Mouse (Mus musculus): Measurements from ENCODE around the gene Man2a2. TPM values are rescaled to one million over a fixed set of nuclear protein-coding genes. Genes with fewer than 3 reads are reported as not detected.

Man2a2 gene
- polyA plus RNA-seq, 1 experiment from 2014 or later = 8.5 TPM

DNA sequence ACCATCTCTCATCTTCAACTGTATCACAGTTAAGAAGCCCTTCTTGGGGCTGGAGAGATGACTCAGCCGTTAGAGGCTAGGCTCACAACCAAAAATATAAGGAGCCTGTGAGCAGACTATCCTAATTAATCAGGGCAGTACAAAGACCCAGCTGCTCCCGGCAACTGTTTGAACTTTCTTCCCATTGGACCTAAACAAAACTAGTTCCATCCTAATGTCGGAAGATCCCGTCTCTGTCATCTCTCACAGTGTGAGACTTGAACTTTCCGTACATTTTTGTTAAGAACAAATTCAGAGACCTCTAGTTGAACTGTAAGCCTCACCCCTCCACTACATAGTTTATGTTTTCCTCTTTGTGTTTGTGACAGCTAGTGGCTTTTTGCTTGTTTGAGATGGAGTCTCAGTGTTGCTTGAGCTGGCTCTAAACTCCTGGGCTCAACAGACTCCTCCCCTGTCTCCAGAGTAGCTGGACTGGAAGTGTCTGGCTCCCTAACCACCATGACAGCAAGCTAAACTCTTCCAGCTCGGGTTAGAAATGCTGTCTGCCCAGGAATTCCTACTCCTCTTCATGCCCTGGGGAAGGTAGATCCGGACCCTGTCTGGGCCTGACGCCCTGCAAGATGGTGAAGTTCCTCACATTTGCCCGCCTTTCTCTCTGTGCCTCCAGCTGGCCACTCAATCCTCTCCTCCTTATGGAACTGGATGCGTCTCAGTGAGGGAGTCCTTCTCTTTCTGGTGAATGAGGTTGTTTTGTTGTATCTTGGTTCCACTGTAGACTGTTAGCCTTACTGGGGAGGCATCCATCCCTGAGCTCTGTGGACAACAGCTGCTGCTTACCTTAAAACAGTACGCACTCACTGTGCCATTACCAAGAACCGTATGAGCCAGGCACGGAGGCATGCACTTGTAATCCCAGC, 23.2 kb downstream of the Man2a2 start:
- ATAC-seq (peak; percentile 65), DNase-seq (ENCODE audit: low spot score) (peak; percentile 80)
- WGBS = 47% methylated on average over 13 of the region's 13 CpGs

DNA sequence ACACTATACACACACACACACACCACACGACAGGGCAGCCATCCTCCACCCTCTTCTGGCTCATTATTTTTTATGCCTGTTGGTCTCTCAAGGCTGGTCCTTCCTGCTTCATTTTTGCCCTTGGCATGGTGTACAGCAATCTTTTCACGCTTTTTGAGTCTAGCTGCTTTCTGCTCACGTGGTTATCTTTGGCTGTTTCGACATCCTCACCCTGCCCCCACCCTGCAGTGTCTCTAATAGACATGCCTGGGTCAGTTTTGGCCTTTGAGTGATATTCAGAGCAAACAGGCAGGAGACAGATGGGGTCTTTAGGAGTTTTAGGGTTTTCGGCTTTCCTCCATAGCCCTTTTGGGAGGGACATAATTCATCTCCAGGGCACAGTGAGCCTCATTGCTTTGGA, 24.3 kb downstream of the Man2a2 start:
- Histone ChIP-seq H3K4me3 (ENCODE audit: low read depth, low read length) (no peak overlapping the region), H3K9me3 (ENCODE audit: low read length) (no peaks in the 10 kb centered on the region), H3K9ac (replicated peaks; ENCODE audit: low read depth) (no peak overlapping the region), H3K4me2 (replicated peaks; ENCODE audit: low read depth, low read length) (no peak overlapping the region), H3K36me3 (ENCODE audit: insufficient read depth, low read length) (0 out of 2 replicates have a peak, but pooled peaks cover 14% of the 10 kb centered on the region), H3K4me1 (ENCODE audit: insufficient read depth, low read depth, low read length) (peaks cover 6% of the 10 kb centered on the region; the same call in 1 of the 2 replicates), H3K27ac (ENCODE audit: low read length) (0 out of 2 replicates have a peak overlapping the region, but pooled peaks have one; percentile 22), H3K27me3 (replicated peaks; ENCODE audit: insufficient read depth, low read length) (no peaks in the 10 kb centered on the region)
- 69% methylated on average over 5 of the region's 5 CpGs for WGBS
- ATAC-seq = no peak
- no peak for TF ChIP-seq CTCF (IDR thresholded peaks at IDR 0.05)
- TF ChIP-seq EP300 (IDR thresholded peaks at IDR 0.05) = no peak
- no peak for DNase-seq (ENCODE audit: low spot score)

More for the DNA sequence above, 23.2 kb downstream of the Man2a2 start:
- H3K9ac ChIP-seq (replicated peaks; ENCODE audit: low read depth) = no peak overlapping the region
- TF ChIP-seq CTCF (IDR thresholded peaks at IDR 0.05) = no peak
- TF ChIP-seq EP300 (IDR thresholded peaks at IDR 0.05) = no peak
- no peaks in the 10 kb centered on the region for H3K9me3 ChIP-seq (ENCODE audit: low read length)
- no peak overlapping the region for H3K4me2 ChIP-seq (replicated peaks; ENCODE audit: low read depth, low read length)
- peaks cover 14% of the 10 kb centered on the region; the same call in 1 of the 2 replicates for H3K36me3 ChIP-seq (ENCODE audit: insufficient read depth, low read length)
- no peak overlapping the region for H3K4me3 ChIP-seq (ENCODE audit: low read depth, low read length)
- peaks cover 6% of the 10 kb centered on the region; the same call in 1 of the 2 replicates for H3K4me1 ChIP-seq (ENCODE audit: insufficient read depth, low read depth, low read length)
- peak overlapping the region; percentile 48 for H3K27ac ChIP-seq (ENCODE audit: low read length)
- H3K27me3 ChIP-seq (replicated peaks; ENCODE audit: insufficient read depth, low read length) = no peaks in the 10 kb centered on the region

GRCm38 (mm10) chr7:80346173-80346572, 25.0 kb downstream of the Man2a2 start:
- Histone ChIP-seq H3K9ac (replicated peaks; ENCODE audit: low read depth) (no peak overlapping the region), H3K27ac (ENCODE audit: low read length) (no peak overlapping the region), H3K4me1 (ENCODE audit: insufficient read depth, low read depth, low read length) (peaks cover 6% of the 10 kb centered on the region; the same call in 1 of the 2 replicates), H3K9me3 (ENCODE audit: low read length) (no peaks in the 10 kb centered on the region), H3K4me2 (replicated peaks; ENCODE audit: low read depth, low read length) (no peak overlapping the region), H3K4me3 (ENCODE audit: low read depth, low read length) (no peak overlapping the region), H3K36me3 (ENCODE audit: insufficient read depth, low read length) (0 out of 2 replicates have a peak, but pooled peaks cover 11% of the 10 kb centered on the region), H3K27me3 (replicated peaks; ENCODE audit: insufficient read depth, low read length) (no peaks in the 10 kb centered on the region)
- DNase-seq (ENCODE audit: low spot score) (no peak), ATAC-seq (no peak)
- TF ChIP-seq EP300 (IDR thresholded peaks at IDR 0.05) = no peak
- TF ChIP-seq CTCF (IDR thresholded peaks at IDR 0.05) = no peak
- 86% methylated on average over 9 of the region's 9 CpGs for WGBS

DNA sequence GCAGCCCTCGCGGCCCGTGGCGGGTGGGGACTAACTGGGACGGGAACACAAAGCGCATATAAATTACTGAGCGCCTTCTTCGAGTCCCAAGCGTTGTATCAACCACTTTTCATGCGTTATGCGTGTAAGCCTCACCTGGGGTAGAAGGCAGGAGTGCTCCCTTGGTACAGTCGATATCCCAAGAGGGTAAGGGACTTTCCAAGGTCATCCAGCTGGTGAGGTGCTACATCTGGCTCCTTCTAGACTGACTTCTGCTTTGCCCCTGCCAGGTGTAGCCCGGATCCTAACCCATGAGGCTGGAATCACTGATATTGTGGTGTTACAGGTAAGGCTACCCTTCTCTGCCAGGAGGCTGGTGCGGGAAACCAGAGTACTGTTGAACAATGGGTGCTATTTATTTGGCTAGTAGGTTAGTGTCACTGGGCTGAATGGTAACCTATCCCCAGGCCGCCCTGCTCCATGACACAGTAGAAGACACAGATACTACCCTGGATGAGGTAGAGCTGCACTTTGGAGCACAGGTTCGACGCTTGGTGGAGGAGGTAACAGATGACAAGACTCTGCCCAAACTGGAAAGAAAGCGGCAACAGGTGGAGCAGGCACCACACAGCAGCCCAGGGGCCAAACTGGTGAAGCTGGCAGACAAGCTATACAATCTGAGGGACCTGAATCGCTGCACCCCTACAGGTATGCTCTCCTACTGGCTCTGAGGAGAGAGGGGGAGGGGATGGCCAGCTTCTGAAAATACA, 27.7 kb downstream of the Man2a2 start:
- H3K27ac ChIP-seq (ENCODE audit: low read length) = peak overlapping the region; percentile 66
- no peak for TF ChIP-seq CTCF (IDR thresholded peaks at IDR 0.05)
- TF ChIP-seq EP300 (IDR thresholded peaks at IDR 0.05) = no peak
- peaks cover 15% of the 10 kb centered on the region; the same call in 1 of the 2 replicates for H3K4me1 ChIP-seq (ENCODE audit: insufficient read depth, low read depth, low read length)
- H3K36me3 ChIP-seq (ENCODE audit: insufficient read depth, low read length) = no peaks in the 10 kb centered on the region
- H3K4me2 ChIP-seq (replicated peaks; ENCODE audit: low read depth, low read length) = peak overlapping the region; percentile 81
- WGBS = 25% methylated on average over 19 of the region's 19 CpGs
- no peaks in the 10 kb centered on the region for H3K9me3 ChIP-seq (ENCODE audit: low read length)
- peak overlapping the region; percentile 50 for H3K4me3 ChIP-seq (ENCODE audit: low read depth, low read length)
- DNase-seq (ENCODE audit: low spot score) = no peak
- peak overlapping the region; percentile 56 for H3K9ac ChIP-seq (replicated peaks; ENCODE audit: low read depth)
- no peak for ATAC-seq
- H3K27me3 ChIP-seq (replicated peaks; ENCODE audit: insufficient read depth, low read length) = no peaks in the 10 kb centered on the region

- ATAC-seq = peak; percentile 38
- peak within 1 kb of the TSS; percentile 66 for H3K27ac ChIP-seq (ENCODE audit: low read length)
- 2% methylated on average over 25 of the region's 25 CpGs for WGBS
Measured at GRCm38 (mm10) chr7:80342858-80343257, 28.3 kb downstream of the Man2a2 start, which contains the start of gene Hddc3. Hddc3 (plus strand) TSS chr7:80343104.

GRCm38 (mm10) chr7:80341793-80342192, 29.4 kb downstream of the Man2a2 start:
- DNase-seq (ENCODE audit: low spot score) = no peak
- H3K4me3 ChIP-seq (ENCODE audit: low read depth, low read length) = no peak overlapping the region
- ATAC-seq = no peak
- TF ChIP-seq CTCF (IDR thresholded peaks at IDR 0.05) = no peak
- no peak for TF ChIP-seq EP300 (IDR thresholded peaks at IDR 0.05)
- 67% methylated on average over 7 of the region's 7 CpGs for WGBS
- H3K4me1 ChIP-seq (ENCODE audit: insufficient read depth, low read depth, low read length) = peaks cover 15% of the 10 kb centered on the region; the same call in 1 of the 2 replicates
- no peak overlapping the region for H3K9ac ChIP-seq (replicated peaks; ENCODE audit: low read depth)
- H3K27me3 ChIP-seq (replicated peaks; ENCODE audit: insufficient read depth, low read length) = no peaks in the 10 kb centered on the region
- H3K4me2 ChIP-seq (replicated peaks; ENCODE audit: low read depth, low read length) = no peak overlapping the region
- H3K36me3 ChIP-seq (ENCODE audit: insufficient read depth, low read length) = 0 out of 2 replicates have a peak, but pooled peaks cover 4% of the 10 kb centered on the region
- no peak overlapping the region for H3K27ac ChIP-seq (ENCODE audit: low read length)
- no peaks in the 10 kb centered on the region for H3K9me3 ChIP-seq (ENCODE audit: low read length)

More at GRCm38 (mm10) chr7:80342858-80343257, 28.3 kb downstream of the Man2a2 start, which contains the start of gene Hddc3:
- Histone ChIP-seq H3K9me3 (ENCODE audit: low read length) (no peaks in the 10 kb centered on the region), H3K36me3 (ENCODE audit: insufficient read depth, low read length) (no peaks in the 10 kb centered on the region), H3K4me3 (ENCODE audit: low read depth, low read length) (peak within 1 kb of the TSS; percentile 50), H3K4me1 (ENCODE audit: insufficient read depth, low read depth, low read length) (peaks cover 15% of the 10 kb centered on the region; the same call in 1 of the 2 replicates), H3K4me2 (replicated peaks; ENCODE audit: low read depth, low read length) (peak within 1 kb of the TSS; percentile 81), H3K9ac (replicated peaks; ENCODE audit: low read depth) (peak within 1 kb of the TSS; percentile 56), H3K27me3 (replicated peaks; ENCODE audit: insufficient read depth, low read length) (no peaks in the 10 kb centered on the region)
- no peak for TF ChIP-seq EP300 (IDR thresholded peaks at IDR 0.05)
- peak; percentile 86 for TF ChIP-seq CTCF (IDR thresholded peaks at IDR 0.05)
- DNase-seq (ENCODE audit: low spot score) = peak; percentile 96

Data from lung, postnatal 0 days (tissue).